Mouse (Mus musculus) spleen, adult 2 months (tissue): ENCODE data around the gene Trim58.

Experiments
- CTCF ChIP-seq: fragments of 200-500 bp; IDR thresholded peaks from 2 replicates; pipeline ENCODE4 v1.5.1; 2011; ENCODE audit warnings: mild to moderate bottlenecking, inconsistent platforms; ENCODE audit not compliant: insufficient read depth, insufficient read length, insufficient replicate concordance; ENCODE audit errors: extremely low read depth
- POLR2A ChIP-seq: fragments of 200-500 bp; IDR thresholded peaks from 2 replicates; pipeline ENCODE4 v1.6.1; 2011; ENCODE audit warnings: low read depth, low read length, inconsistent platforms

GRCm38 (mm10) chr11:58618369-58618768 lies 21.9 kb upstream of the Trim58 start:
- TF ChIP-seq POLR2A (no peak), CTCF (no peak)
